Mouse (Mus musculus) heart, postnatal 0 days (tissue): ENCODE data around the gene Atox1. TPM values are rescaled to one million over a fixed set of nuclear protein-coding genes. Genes with fewer than 3 reads are reported as not detected.

ENCODE experiments used
- ATAC-seq: fragments of 200-750 bp; cut with Nextera tagmentation; 2 replicates; pipeline ENCODE4 v1.8.0; 2017; ENCODE audit warnings: low read depth, moderate number of reproducible peaks, moderate library complexity; ENCODE audit not compliant: insufficient read depth
- DNase-seq: peaks from one replicate; pipeline ENCODE4 v3.0.0-alpha.2; 2016; ENCODE audit warnings: low spot score
- H3K27ac ChIP-seq: fragments of 300-500 bp; sonication (generic); 2 replicates; pipeline ENCODE4 v1.5.1; 2014; ENCODE audit warnings: low read depth, mild to moderate bottlenecking
- H3K27me3 ChIP-seq: fragments of 300-500 bp; sonication (generic); 2 replicates; pipeline ENCODE4 v1.6.1; 2014; ENCODE audit warnings: low read length, mixed read lengths; ENCODE audit not compliant: control insufficient read depth, insufficient read depth
- H3K36me3 ChIP-seq: fragments of 300-500 bp; sonication (generic); replicated peaks from 2 replicates; pipeline ENCODE4 v1.6.1; 2014; ENCODE audit warnings: low read length, mixed read lengths; ENCODE audit not compliant: control insufficient read depth, insufficient read depth
- H3K4me1 ChIP-seq: fragments of 300-500 bp; sonication (generic); 2 replicates; pipeline ENCODE4 v1.6.1; 2014; ENCODE audit warnings: antibody characterized with exemption; ENCODE audit not compliant: control insufficient read depth, insufficient read depth
- H3K4me2 ChIP-seq: fragments of 300-500 bp; sonication (generic); 2 replicates; pipeline ENCODE4 v1.6.1; 2014; ENCODE audit warnings: low read depth, mild to moderate bottlenecking, low read length, moderate library complexity
- H3K4me3 ChIP-seq: fragments of 300-500 bp; sonication (generic); 2 replicates; pipeline ENCODE4 v1.5.1; 2014; ENCODE audit warnings: low read depth, low read length
- H3K9ac ChIP-seq: fragments of 300-500 bp; sonication (generic); replicated peaks from 2 replicates; pipeline ENCODE4 v1.6.1; 2014; ENCODE audit warnings: low read depth, low read length, mixed read lengths
- H3K9me3 ChIP-seq: fragments of 300-500 bp; sonication (generic); replicated peaks from 2 replicates; pipeline ENCODE4 v1.6.1; 2016; ENCODE audit warnings: low read length; ENCODE audit not compliant: control insufficient read depth
- CTCF ChIP-seq: IDR thresholded peaks from 2 replicates; pipeline ENCODE4 v1.5.1; 2016; ENCODE audit warnings: antibody characterized with exemption, control low read depth, low read depth
- EP300 ChIP-seq: IDR thresholded peaks from 2 replicates; pipeline ENCODE4 v1.6.1; 2016; ENCODE audit warnings: antibody characterized with exemption, low read depth
- WGBS: fragments of 180-500 bp; shearing (Covaris S2); extraction: QIAGEN DNeasy Blood & Tissue Kit; methylation state at CpG from one replicate; pipeline ENCODE4 v1.1.7; 2014; 5-methylcytosine and 5-hydroxymethylcytosine counted together
- polyA plus RNA-seq: library from polyadenylated mRNA; unstranded; fragments of >200 nt; fragmentation: Nextera tagmentation; extraction: Ambion mirVana; gene quantifications from 2 replicates; pipeline ENCODE4 v1.2.1, GENCODE M21; 2015
- total RNA-seq: library from RNA; depleted of rRNA; stranded (reverse); fragments of >200 nt; gene quantifications from 2 replicates; pipeline ENCODE4 v1.2.3, GENCODE M21; 2014; ENCODE audit warnings: low replicate concordance

Gene Atox1
- total and polyA plus RNA-seq, 2 experiments from 2014 or later, result 262 to 346 TPM

DNA sequence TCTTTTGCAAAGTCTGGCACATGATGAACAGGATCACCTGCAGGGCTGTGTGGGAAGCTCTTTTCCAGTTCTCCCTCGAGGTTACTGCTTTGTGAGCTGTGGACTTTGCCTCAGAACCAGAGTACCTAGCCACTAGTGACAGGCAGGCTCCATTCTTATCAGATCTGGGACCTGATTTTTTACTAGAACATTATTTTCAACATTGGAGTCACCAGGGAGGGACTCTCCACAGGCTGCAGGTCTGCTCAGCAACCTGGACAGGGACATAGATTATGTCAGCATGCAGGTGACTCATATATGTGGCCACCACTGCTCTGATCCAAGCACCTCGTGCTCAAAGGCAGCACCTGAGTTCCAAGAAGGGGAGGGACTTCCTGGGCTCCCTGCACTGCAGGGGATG is 5.9 kb downstream of the Atox1 start:
- H3K27me3 ChIP-seq, result no peaks in the 10 kb centered on the region
- no peak overlapping the region for H3K4me3 ChIP-seq
- no peak overlapping the region for H3K9ac ChIP-seq
- 65% methylated on average over 2 of the region's 2 CpGs for WGBS
- H3K27ac ChIP-seq, result no peak overlapping the region
- peaks cover 21% of the 10 kb centered on the region for H3K36me3 ChIP-seq
- no peak for DNase-seq
- H3K4me2 ChIP-seq, result no peak overlapping the region
- H3K9me3 ChIP-seq, result no peaks in the 10 kb centered on the region
- ATAC-seq, result no peak
- H3K4me1 ChIP-seq, result peaks cover 5% of the 10 kb centered on the region; the same call in 1 of the 2 replicates
- TF ChIP-seq CTCF (no peak), EP300 (no peak)

- 0 out of 2 replicates have a peak overlapping the region, but pooled peaks have one; percentile 22 for H3K27ac ChIP-seq
- no peak overlapping the region for H3K9ac ChIP-seq
- no peaks in the 10 kb centered on the region; the same call in 1 of the 2 replicates for H3K4me1 ChIP-seq
- ATAC-seq (no peak), DNase-seq (no peak)
- no peak overlapping the region for H3K4me3 ChIP-seq
- H3K9me3 ChIP-seq, result no peaks in the 10 kb centered on the region
- no peaks in the 10 kb centered on the region for H3K27me3 ChIP-seq
- TF ChIP-seq EP300 (no peak), CTCF (no peak)
- H3K4me2 ChIP-seq, result no peak overlapping the region
- WGBS, result 60% methylated on average over 4 of the region's 4 CpGs
- H3K36me3 ChIP-seq, result peaks cover 32% of the 10 kb centered on the region
Measured at GRCm38 (mm10) chr11:55453640-55454039, 7.4 kb downstream of the Atox1 start.

DNA sequence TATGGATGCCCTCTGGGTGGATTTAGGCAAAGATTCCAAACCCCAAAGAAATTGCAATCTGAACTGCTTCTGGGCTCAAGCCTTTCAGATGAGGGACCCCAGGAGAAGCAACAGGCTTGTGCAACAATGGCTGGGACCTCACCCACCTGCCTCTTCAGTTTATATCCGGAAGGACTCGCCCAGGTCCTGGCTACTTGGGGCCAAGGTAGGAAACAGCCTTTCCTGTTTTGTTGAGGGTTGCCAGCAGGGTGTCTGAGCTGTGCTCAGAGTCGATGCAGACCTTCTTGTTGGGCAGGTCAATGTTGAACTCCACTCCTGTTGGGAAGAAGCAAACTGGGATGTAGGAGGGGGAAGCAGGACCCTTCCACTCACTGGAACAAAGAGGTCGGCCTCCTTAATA is 10.7 kb downstream of the Atox1 start:
- Histone ChIP-seq H3K27ac (no peak overlapping the region), H3K9ac (no peak overlapping the region), H3K4me2 (no peak overlapping the region), H3K9me3 (no peaks in the 10 kb centered on the region), H3K36me3 (peaks cover 33% of the 10 kb centered on the region), H3K4me1 (no peaks in the 10 kb centered on the region; the same call in 1 of the 2 replicates), H3K27me3 (no peaks in the 10 kb centered on the region), H3K4me3 (no peak overlapping the region)
- TF ChIP-seq CTCF (no peak), EP300 (no peak)
- no peak for DNase-seq
- ATAC-seq, result no peak
- WGBS, result 68% methylated on average over 4 of the region's 4 CpGs

DNA sequence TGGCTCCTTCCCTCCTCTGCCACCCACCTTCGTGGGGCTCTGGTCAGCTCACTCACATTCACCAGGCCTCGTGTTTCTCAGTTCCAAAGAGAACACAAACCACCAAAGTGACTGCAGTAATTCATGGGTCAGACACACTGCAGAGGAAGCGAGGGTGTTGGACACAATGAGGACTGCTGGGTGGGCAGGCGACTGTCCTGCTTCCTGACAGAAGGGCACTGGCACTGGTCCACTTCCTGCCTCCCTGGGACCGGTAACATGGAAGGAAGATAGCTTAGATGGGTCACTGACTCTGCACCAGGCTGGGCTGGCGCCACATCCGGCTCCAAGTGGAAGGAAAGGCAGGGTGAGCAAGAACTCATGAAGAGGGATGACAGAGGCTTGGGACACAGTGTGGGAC is 11.5 kb downstream of the Atox1 start:
- TF ChIP-seq CTCF, result no peak
- TF ChIP-seq EP300, result no peak
- no peak overlapping the region for H3K4me2 ChIP-seq
- WGBS, result 57% methylated on average over 7 of the region's 7 CpGs
- no peaks in the 10 kb centered on the region for H3K9me3 ChIP-seq
- ATAC-seq (0 out of 2 replicates have a peak, but pooled peaks have one; percentile 12), DNase-seq (no peak)
- peak overlapping the region; percentile 44 for H3K27ac ChIP-seq
- no peaks in the 10 kb centered on the region; the same call in 1 of the 2 replicates for H3K4me1 ChIP-seq
- no peaks in the 10 kb centered on the region for H3K27me3 ChIP-seq
- H3K9ac ChIP-seq, result no peak overlapping the region
- no peak overlapping the region for H3K4me3 ChIP-seq
- H3K36me3 ChIP-seq, result peaks cover 33% of the 10 kb centered on the region

DNA sequence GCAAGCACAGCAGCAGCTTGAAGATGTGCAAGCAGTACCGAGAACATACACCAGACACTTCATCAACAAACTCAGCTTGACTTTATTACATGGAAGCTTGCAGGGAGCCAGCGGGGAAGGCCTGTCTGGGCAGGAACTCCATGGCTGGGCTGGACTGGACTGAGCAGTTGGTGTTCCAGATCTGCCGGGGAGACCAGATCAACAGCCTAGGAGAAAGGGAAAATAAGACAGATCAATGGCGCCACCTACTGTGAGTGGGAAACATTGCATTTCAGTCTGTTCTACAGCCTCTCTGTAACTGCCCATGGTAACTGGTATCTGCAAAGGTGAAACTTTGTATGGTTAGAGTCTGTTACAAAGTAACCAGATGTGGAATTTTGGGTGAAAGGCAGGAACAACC is 14.5 kb downstream of the Atox1 start:
- Histone ChIP-seq H3K27ac (peak overlapping the region; percentile 28; the same call in 1 of the 2 replicates), H3K36me3 (peaks cover 25% of the 10 kb centered on the region), H3K4me3 (no peak overlapping the region), H3K9me3 (no peaks in the 10 kb centered on the region), H3K4me2 (no peak overlapping the region), H3K27me3 (no peaks in the 10 kb centered on the region), H3K4me1 (no peaks in the 10 kb centered on the region), H3K9ac (no peak overlapping the region)
- DNase-seq, result peak; percentile 86
- TF ChIP-seq EP300, result no peak
- peak; percentile 96 for TF ChIP-seq CTCF
- ATAC-seq, result peak; percentile 78
- WGBS, result 9% methylated on average over 4 of the region's 4 CpGs

DNA sequence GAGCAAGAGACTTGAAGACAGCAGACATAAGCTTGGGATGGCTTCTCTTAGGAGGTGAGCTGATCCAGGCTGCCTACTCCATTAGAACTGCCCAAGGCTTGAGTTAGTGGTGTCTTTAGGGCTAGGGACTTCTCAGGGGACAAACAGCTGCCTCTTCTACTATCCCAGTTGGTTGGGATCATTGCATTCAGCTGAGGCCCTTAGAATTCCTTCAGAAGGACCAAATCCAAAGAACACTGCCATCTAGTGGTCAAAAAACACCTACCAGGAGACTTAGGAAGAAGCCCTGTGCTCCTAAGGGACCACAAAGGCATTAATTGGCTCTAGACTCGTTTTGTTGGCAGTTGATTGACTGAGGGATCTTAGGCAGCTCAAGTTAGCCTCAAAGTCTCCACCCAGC is 16.3 kb downstream of the Atox1 start:
- Histone ChIP-seq H3K4me1 (no peaks in the 10 kb centered on the region), H3K27ac (no peak overlapping the region), H3K4me2 (no peak overlapping the region), H3K4me3 (no peak overlapping the region), H3K27me3 (no peaks in the 10 kb centered on the region), H3K36me3 (peaks cover 8% of the 10 kb centered on the region; the same call in 1 of the 2 replicates), H3K9me3 (no peaks in the 10 kb centered on the region), H3K9ac (no peak overlapping the region)
- 3% methylated on average over 1 of the region's 1 CpGs for WGBS
- peak; percentile 83 for TF ChIP-seq CTCF
- TF ChIP-seq EP300, result no peak
- ATAC-seq (peak; percentile 37), DNase-seq (peak; percentile 82)
